Mouse (Mus musculus): ENCODE data around the gene Olfr292. TPM values are rescaled to one million over a fixed set of nuclear protein-coding genes. Genes with fewer than 3 reads are reported as not detected.

Gene Olfr292
- polyA plus RNA-seq (2015; fragmentation: Nextera tagmentation; extraction: Ambion mirVana) = not detected in 2 replicates

- ATAC-seq = no peak
- no peak within 1 kb of the TSS for H3K27ac ChIP-seq (ENCODE audit: low read length)
- H3K9ac ChIP-seq (ENCODE audit: low read depth, low read length) = no peak within 1 kb of the TSS
- no peaks in the 10 kb centered on the region for H3K36me3 ChIP-seq (ENCODE audit: control insufficient read depth, insufficient read depth, low read length)
- H3K4me1 ChIP-seq (ENCODE audit: control insufficient read depth, insufficient read depth, low read length) = no peaks in the 10 kb centered on the region
- no peaks in the 10 kb centered on the region for H3K27me3 ChIP-seq (replicated peaks; ENCODE audit: control insufficient read depth, insufficient read depth, low read length)
- H3K4me3 ChIP-seq (ENCODE audit: low read length) = no peak within 1 kb of the TSS
- no peak within 1 kb of the TSS for H3K4me2 ChIP-seq (ENCODE audit: low read depth, low read length)
- no peaks in the 10 kb centered on the region for H3K9me3 ChIP-seq (ENCODE audit: control insufficient read depth, low read length)
These were observed at the start of gene Olfr292 for GRCm38 (mm10) chr7:86688030-86688429. Gene Olfr292 (plus strand): TSS chr7:86688330.

- no peak within 1 kb of the TSS for H3K4me2 ChIP-seq (ENCODE audit: low read depth, low read length)
- H3K9ac ChIP-seq (ENCODE audit: low read depth, low read length) = no peak within 1 kb of the TSS
- WGBS = 96% methylated on average over 4 of the region's 4 CpGs
- no peaks in the 10 kb centered on the region for H3K9me3 ChIP-seq (ENCODE audit: control insufficient read depth, low read length)
- no peaks in the 10 kb centered on the region for H3K4me1 ChIP-seq (ENCODE audit: control insufficient read depth, insufficient read depth, low read length)
- ATAC-seq = no peak
- H3K4me3 ChIP-seq (ENCODE audit: low read length) = no peak within 1 kb of the TSS
- H3K36me3 ChIP-seq (ENCODE audit: control insufficient read depth, insufficient read depth, low read length) = no peaks in the 10 kb centered on the region
- no peaks in the 10 kb centered on the region for H3K27me3 ChIP-seq (replicated peaks; ENCODE audit: control insufficient read depth, insufficient read depth, low read length)
- no peak within 1 kb of the TSS for H3K27ac ChIP-seq (ENCODE audit: low read length)
These were observed 39.4 kb upstream of the Olfr292 start, which contains the start of gene Olfr293 for GRCm38 (mm10) chr7:86648761-86649160. Gene Olfr293 (plus strand): TSS chr7:86649061.

GRCm38 (mm10) chr7:86725013-86725412 lies 36.9 kb downstream of the Olfr292 start:
- ATAC-seq = no peak
- H3K4me1 ChIP-seq (ENCODE audit: control insufficient read depth, insufficient read depth, low read length) = no peaks in the 10 kb centered on the region
- H3K36me3 ChIP-seq (ENCODE audit: control insufficient read depth, insufficient read depth, low read length) = no peaks in the 10 kb centered on the region
- no peak overlapping the region for H3K4me3 ChIP-seq (ENCODE audit: low read length)
- H3K4me2 ChIP-seq (ENCODE audit: low read depth, low read length) = no peak overlapping the region
- H3K9me3 ChIP-seq (ENCODE audit: control insufficient read depth, low read length) = no peaks in the 10 kb centered on the region
- no peak overlapping the region for H3K9ac ChIP-seq (ENCODE audit: low read depth, low read length)
- no peaks in the 10 kb centered on the region for H3K27me3 ChIP-seq (replicated peaks; ENCODE audit: control insufficient read depth, insufficient read depth, low read length)
- H3K27ac ChIP-seq (ENCODE audit: low read length) = no peak overlapping the region

Other genes with a start within 250 kb of the Olfr292 start
- not detected in 2 replicates for gene Olfr299, start 228.4 kb upstream of the Olfr292 start, polyA plus RNA-seq (2015; fragmentation: Nextera tagmentation; extraction: Ambion mirVana)
- not detected in 2 replicates for gene Olfr298, start 195.8 kb upstream of the Olfr292 start, polyA plus RNA-seq (2015; fragmentation: Nextera tagmentation; extraction: Ambion mirVana)
- gene Olfr297, start 168.4 kb upstream of the Olfr292 start, polyA plus RNA-seq (2015; fragmentation: Nextera tagmentation; extraction: Ambion mirVana) = not detected in 2 replicates
- not detected in 2 replicates for gene Olfr295, start 104.5 kb upstream of the Olfr292 start, polyA plus RNA-seq (2015; fragmentation: Nextera tagmentation; extraction: Ambion mirVana)
- not detected in 2 replicates for gene Olfr294, start 71.7 kb upstream of the Olfr292 start, polyA plus RNA-seq (2015; fragmentation: Nextera tagmentation; extraction: Ambion mirVana)
- not detected in 2 replicates for gene Olfr293, start 39.3 kb upstream of the Olfr292 start, polyA plus RNA-seq (2015; fragmentation: Nextera tagmentation; extraction: Ambion mirVana)
- 0.06 TPM in 1 of 2 replicates, not detected in the other for gene Folh1, start 87.6 kb downstream of the Olfr292 start, polyA plus RNA-seq (2015; fragmentation: Nextera tagmentation; extraction: Ambion mirVana)
- gene Vmn2r77, start 106.7 kb downstream of the Olfr292 start, polyA plus RNA-seq (2015; fragmentation: Nextera tagmentation; extraction: Ambion mirVana) = not detected in 2 replicates
- gene Vmn2r78, start 226.8 kb downstream of the Olfr292 start, polyA plus RNA-seq (2015; fragmentation: Nextera tagmentation; extraction: Ambion mirVana) = not detected in 2 replicates